Mouse (Mus musculus): ENCODE results near the gene Srsf4. TPM values are rescaled to one million over a fixed set of nuclear protein-coding genes. Genes with fewer than 3 reads are reported as not detected.

Gene Srsf4
- total and polyA plus RNA-seq, 3 experiments, result 14.5 to 105 (median 47.2) TPM

DNA sequence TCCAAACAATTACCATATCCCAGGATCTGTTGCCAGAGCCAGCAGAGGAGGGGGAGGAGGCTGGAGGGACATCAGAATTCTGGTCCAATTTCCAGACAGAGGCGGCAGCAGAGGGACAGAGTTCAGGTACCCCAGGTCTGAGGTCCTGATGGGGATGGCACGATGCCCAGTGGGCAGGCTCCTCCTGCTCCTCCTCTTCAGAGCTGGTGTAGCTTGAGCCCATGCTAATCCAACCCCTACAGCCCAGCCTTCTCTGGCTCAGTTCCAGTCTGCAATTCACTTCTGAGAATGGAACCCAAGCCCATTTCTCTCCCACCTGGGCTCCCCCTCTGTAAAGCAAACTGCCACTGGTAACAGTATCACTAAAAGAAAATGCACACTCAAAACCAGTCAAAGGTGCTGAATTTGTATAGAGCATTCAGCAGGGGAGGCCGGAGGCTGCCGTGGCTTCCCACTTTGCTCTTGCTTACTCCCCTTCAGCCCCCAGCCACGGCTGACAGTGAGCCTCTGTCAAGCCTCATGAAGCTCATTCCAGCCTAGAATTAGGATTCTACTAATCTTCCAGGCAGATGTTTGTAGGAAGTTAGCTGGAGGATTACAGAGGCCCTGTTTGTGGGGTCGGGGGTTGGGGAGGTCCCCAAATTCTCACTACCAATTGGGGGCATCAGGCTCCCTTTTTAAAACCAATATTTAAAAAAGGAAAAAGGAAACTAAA is 50.8 kb downstream of the Srsf4 start:
- Histone ChIP-seq H3K79me2 (replicated peaks; ENCODE audit: control insufficient read depth, extremely low read depth, insufficient read depth, poor library complexity, severe bottlenecking) (no peaks in the 10 kb centered on the region), H3K4me3 (replicated peaks in 1 of 3; ENCODE audit: low read depth in 2 of 3, low read length in 2 of 3, poor library complexity in 1 of 3) (no peak overlapping the region), H3K36me3 (replicated peaks in 1 of 2; ENCODE audit: control insufficient read depth in 1 of 2, insufficient read depth in 1 of 2, low read length in 1 of 2) (peaks cover 13 to 63% of the 10 kb centered on the region in 2 experiments), H3K9me3 (replicated peaks; ENCODE audit: low read length) (peaks cover 26% of the 10 kb centered on the region), H3K4me1 (ENCODE audit: control insufficient read depth in 1 of 2, insufficient read depth in 2 of 2) (peaks cover 0 to 9% of the 10 kb centered on the region in 2 experiments; a peak in 2 of 4 replicates), H3K9ac (ENCODE audit: insufficient read depth, low read depth) (no peak overlapping the region), H3K4me2 (ENCODE audit: insufficient read depth, low read depth, poor library complexity, severe bottlenecking) (no peak overlapping the region), H3K27ac (ENCODE audit: insufficient read depth, low read depth) (no peak overlapping the region), H3K27me3 (replicated peaks) (no peaks in the 10 kb centered on the region)
- in situ Hi-C loops (cut with MboI; ENCODE audit: low pct_ligation_motif_present, low pct_unique_long_range_greater_than_20kb, low sequenced_read_pairs) (no loop called here), dilution Hi-C loops (cut with MboI; ENCODE audit: extremely low pct_ligation_motif_present, extremely low pct_unique_long_range_greater_than_20kb, low sequenced_read_pairs) (no loop called here)
- no peak for TF ChIP-seq MYC (IDR thresholded peaks at IDR 0.05; ENCODE audit: low read depth, low read length)
- no peak for TF ChIP-seq USF1 (IDR thresholded peaks at IDR 0.05; ENCODE audit: low read depth, low read length)
- TF ChIP-seq CTCF (conservative IDR thresholded peaks at IDR 0.05 in 1 of 2, IDR thresholded peaks at IDR 0.05 in 1 of 2; ENCODE audit: low read depth in 2 of 2, low read length in 2 of 2), result no peak
- no peak for TF ChIP-seq USF2 (conservative IDR thresholded peaks at IDR 0.05; ENCODE audit: low read depth, low read length)
- TF ChIP-seq JUND (conservative IDR thresholded peaks at IDR 0.05; ENCODE audit: low read depth, low read length), result no peak
- DNase-seq (ENCODE audit: extremely low read depth), result no peak

DNA sequence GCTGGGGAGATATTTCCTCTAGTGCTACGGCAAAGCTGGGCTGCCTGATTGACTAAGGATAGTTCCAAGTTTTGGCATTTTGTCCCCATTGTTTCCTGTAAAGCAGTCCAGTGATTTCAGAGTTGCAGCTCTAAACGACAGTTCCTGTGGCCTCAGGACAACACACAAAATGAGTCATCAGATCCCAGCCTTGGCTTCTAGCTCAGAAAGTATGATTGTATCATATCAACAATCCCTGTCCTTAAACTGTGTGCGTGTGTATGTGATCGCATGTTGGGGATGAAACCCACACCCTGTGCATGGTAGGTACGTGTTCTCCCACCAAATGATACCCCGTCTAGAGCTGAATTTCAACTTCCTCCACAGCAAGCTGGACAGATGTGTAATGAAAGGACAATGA is 55.7 kb downstream of the Srsf4 start:
- H3K4me3 ChIP-seq (replicated peaks in 1 of 3; ENCODE audit: low read depth in 2 of 3, low read length in 2 of 3, poor library complexity in 1 of 3), result no peak overlapping the region
- dilution Hi-C loops (cut with MboI; ENCODE audit: extremely low pct_ligation_motif_present, extremely low pct_unique_long_range_greater_than_20kb, low sequenced_read_pairs), result no loop called here
- no peak overlapping the region for H3K27ac ChIP-seq (ENCODE audit: insufficient read depth, low read depth)
- TF ChIP-seq EP300 (IDR thresholded peaks at IDR 0.05; ENCODE audit: low read length) (no peak), TCF12 (IDR thresholded peaks at IDR 0.05; ENCODE audit: low read depth, low read length) (no peak), TBP (conservative IDR thresholded peaks at IDR 0.05; ENCODE audit: low read depth, low read length) (no peak), KAT2A (IDR thresholded peaks at IDR 0.05; ENCODE audit: insufficient replicate concordance, low read length) (no peak), ZKSCAN1 (IDR thresholded peaks at IDR 0.05; ENCODE audit: borderline replicate concordance, low read depth, low read length) (no peak), UBTF (IDR thresholded peaks at IDR 0.05; ENCODE audit: low read depth, low read length) (no peak), PAX5 (IDR thresholded peaks at IDR 0.05; ENCODE audit: low read length) (no peak), SIN3A (IDR thresholded peaks at IDR 0.05; ENCODE audit: low read length) (no peak), NRF1 (IDR thresholded peaks at IDR 0.05; ENCODE audit: low read depth, low read length) (no peak), USF1 (IDR thresholded peaks at IDR 0.05; ENCODE audit: low read depth, low read length) (no peak), HCFC1 (IDR thresholded peaks at IDR 0.05; ENCODE audit: low read depth, low read length) (no peak), MAX (IDR thresholded peaks at IDR 0.05; ENCODE audit: low read length) (no peak), CHD1 (IDR thresholded peaks at IDR 0.05; ENCODE audit: low read depth, low read length) (no peak), SMC3 (IDR thresholded peaks at IDR 0.05; ENCODE audit: low read depth, low read length) (no peak), POLR2AphosphoS2 (IDR thresholded peaks at IDR 0.05; ENCODE audit: low read depth, low read length) (no peak), JUND (conservative IDR thresholded peaks at IDR 0.05; ENCODE audit: low read depth, low read length) (no peak), ELF1 (IDR thresholded peaks at IDR 0.05; ENCODE audit: low read depth, low read length) (no peak), MAZ (IDR thresholded peaks at IDR 0.05; ENCODE audit: low read depth, low read length) (no peak)
- no peaks in the 10 kb centered on the region for H3K79me2 ChIP-seq (replicated peaks; ENCODE audit: control insufficient read depth, extremely low read depth, insufficient read depth, poor library complexity, severe bottlenecking)
- H3K9ac ChIP-seq (ENCODE audit: insufficient read depth, low read depth), result no peak overlapping the region
- peaks cover 0 to 3% of the 10 kb centered on the region in 2 experiments; a peak in 2 of 4 replicates for H3K4me1 ChIP-seq (ENCODE audit: control insufficient read depth in 1 of 2, insufficient read depth in 2 of 2)
- DNase-seq (ENCODE audit: extremely low read depth), result no peak
- H3K4me2 ChIP-seq (ENCODE audit: insufficient read depth, low read depth, poor library complexity, severe bottlenecking), result no peak overlapping the region
- H3K9me3 ChIP-seq (replicated peaks; ENCODE audit: low read length), result no peaks in the 10 kb centered on the region
- no peaks in the 10 kb centered on the region for H3K27me3 ChIP-seq (replicated peaks)
- in situ Hi-C loops (cut with MboI; ENCODE audit: low pct_ligation_motif_present, low pct_unique_long_range_greater_than_20kb, low sequenced_read_pairs), result no loop called here
- H3K36me3 ChIP-seq (replicated peaks in 1 of 2; ENCODE audit: control insufficient read depth in 1 of 2, insufficient read depth in 1 of 2, low read length in 1 of 2), result peaks cover 16 to 66% of the 10 kb centered on the region in 2 experiments
